Mouse (Mus musculus): ENCODE data around the gene Mrps21. TPM values are rescaled to one million over a fixed set of nuclear protein-coding genes. Genes with fewer than 3 reads are reported as not detected.

Gene Mrps21
- polyA plus RNA-seq, 1 experiment: 51.8 TPM

DNA sequence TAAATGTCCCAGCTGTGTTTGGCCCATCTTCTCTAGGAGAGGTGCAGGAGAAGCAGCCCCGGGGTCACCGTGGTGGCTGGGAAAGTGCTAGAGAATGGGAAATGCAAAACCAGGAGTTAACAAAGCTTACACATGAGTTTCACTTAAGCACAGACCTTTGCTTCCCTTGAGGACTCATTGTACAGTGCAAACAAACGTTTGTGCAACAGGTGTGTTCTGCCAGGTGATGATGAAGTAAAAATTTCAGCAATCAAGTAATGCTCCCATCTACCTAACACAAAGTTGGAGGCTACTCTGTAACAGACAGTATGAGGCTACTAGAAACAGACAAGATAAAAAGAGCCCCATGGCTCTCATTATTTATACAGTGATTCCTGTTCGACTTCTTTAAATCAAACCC is 7.7 kb upstream of the Mrps21 start:
- H3K4me1 ChIP-seq (ENCODE audit: control insufficient read depth, insufficient read depth, insufficient read length, low read length): peaks cover 6% of the 10 kb centered on the region; the same call in 1 of the 2 replicates
- TF ChIP-seq CTCF (IDR thresholded peaks at IDR 0.05; ENCODE audit: extremely low read depth, insufficient read length, insufficient replicate concordance, low read depth, low read length): no peak
- 69% methylated on average over 4 of the region's 4 CpGs for WGBS
- no peak overlapping the region for H3K27ac ChIP-seq (ENCODE audit: insufficient read depth, low read depth, low read length)
- H3K36me3 ChIP-seq (ENCODE audit: control insufficient read depth, insufficient read depth, low read length): peaks cover 1% of the 10 kb centered on the region; the same call in 1 of the 2 replicates
- no peaks in the 10 kb centered on the region for H3K27me3 ChIP-seq (ENCODE audit: control insufficient read depth, insufficient read depth, low read length)
- no peak overlapping the region for H3K4me3 ChIP-seq (ENCODE audit: low read depth, low read length)

DNA sequence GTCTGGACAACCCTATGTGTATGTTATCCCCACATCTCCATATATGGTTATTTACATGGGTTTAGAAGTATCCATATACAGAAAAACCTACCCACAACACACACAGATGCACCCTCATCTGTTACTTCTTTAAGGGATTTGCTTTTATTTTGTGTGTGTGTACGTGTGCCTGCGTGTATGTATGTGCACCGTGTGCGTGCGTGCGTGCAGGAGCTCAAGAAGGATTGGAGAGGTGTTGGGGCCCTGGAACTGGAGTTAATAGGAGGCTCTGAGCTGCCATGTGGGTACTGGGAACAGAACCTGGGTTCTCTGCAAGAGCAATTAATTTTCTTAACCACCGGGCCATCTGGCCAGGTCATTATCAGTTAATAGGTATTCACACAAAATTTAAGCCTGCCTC is 729 bp upstream of the Mrps21 start:
- 18% methylated on average over 7 of the region's 7 CpGs for WGBS
- H3K27ac ChIP-seq (ENCODE audit: insufficient read depth, low read depth, low read length): no peak overlapping the region
- no peaks in the 10 kb centered on the region for H3K27me3 ChIP-seq (ENCODE audit: control insufficient read depth, insufficient read depth, low read length)

DNA sequence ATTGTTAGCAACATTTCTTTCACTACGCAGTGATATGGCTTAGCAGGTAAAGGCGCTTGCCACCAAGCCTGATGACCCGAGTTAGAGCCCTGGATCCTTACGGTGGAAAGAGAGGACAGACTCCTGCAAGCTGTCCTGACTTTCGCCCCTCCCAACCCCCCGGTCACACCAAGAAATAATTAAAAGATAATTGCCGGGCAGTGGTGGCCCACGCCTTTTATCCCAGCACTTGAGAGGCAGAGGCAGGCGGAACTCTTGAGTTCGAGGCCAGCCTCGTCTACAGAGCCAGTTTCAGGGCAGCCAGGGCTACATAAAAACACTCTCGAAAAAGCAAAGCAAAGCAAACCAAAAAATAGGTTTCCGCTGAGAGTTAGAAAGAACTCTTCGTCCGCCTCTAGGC is 343 bp downstream of the Mrps21 start:
- no peaks in the 10 kb centered on the region for H3K27me3 ChIP-seq (ENCODE audit: control insufficient read depth, insufficient read depth, low read length)
- H3K36me3 ChIP-seq (ENCODE audit: control insufficient read depth, insufficient read depth, low read length): peaks cover 10% of the 10 kb centered on the region
- no peaks in the 10 kb centered on the region; the same call in 1 of the 2 replicates for H3K4me1 ChIP-seq (ENCODE audit: control insufficient read depth, insufficient read depth, insufficient read length, low read length)
- peak overlapping the region; percentile 79 for H3K27ac ChIP-seq (ENCODE audit: insufficient read depth, low read depth, low read length)
- no peak for TF ChIP-seq CTCF (IDR thresholded peaks at IDR 0.05; ENCODE audit: extremely low read depth, insufficient read length, insufficient replicate concordance, low read depth, low read length)
- no peak for TF ChIP-seq POLR2A (IDR thresholded peaks at IDR 0.05; ENCODE audit: low read depth, low read length)
- H3K4me3 ChIP-seq (ENCODE audit: low read depth, low read length): peak overlapping the region; percentile 84
- whole genome bisulfite sequencing: 3% methylated on average over 15 of the region's 15 CpGs

More for the DNA sequence above, 729 bp upstream of the Mrps21 start:
- TF ChIP-seq CTCF (IDR thresholded peaks at IDR 0.05; ENCODE audit: extremely low read depth, insufficient read length, insufficient replicate concordance, low read depth, low read length): no peak
- no peak for TF ChIP-seq POLR2A (IDR thresholded peaks at IDR 0.05; ENCODE audit: low read depth, low read length)
- H3K4me1 ChIP-seq (ENCODE audit: control insufficient read depth, insufficient read depth, insufficient read length, low read length): no peaks in the 10 kb centered on the region; the same call in 1 of the 2 replicates
- peaks cover 9% of the 10 kb centered on the region for H3K36me3 ChIP-seq (ENCODE audit: control insufficient read depth, insufficient read depth, low read length)
- H3K4me3 ChIP-seq (ENCODE audit: low read depth, low read length): peak overlapping the region; percentile 45

DNA sequence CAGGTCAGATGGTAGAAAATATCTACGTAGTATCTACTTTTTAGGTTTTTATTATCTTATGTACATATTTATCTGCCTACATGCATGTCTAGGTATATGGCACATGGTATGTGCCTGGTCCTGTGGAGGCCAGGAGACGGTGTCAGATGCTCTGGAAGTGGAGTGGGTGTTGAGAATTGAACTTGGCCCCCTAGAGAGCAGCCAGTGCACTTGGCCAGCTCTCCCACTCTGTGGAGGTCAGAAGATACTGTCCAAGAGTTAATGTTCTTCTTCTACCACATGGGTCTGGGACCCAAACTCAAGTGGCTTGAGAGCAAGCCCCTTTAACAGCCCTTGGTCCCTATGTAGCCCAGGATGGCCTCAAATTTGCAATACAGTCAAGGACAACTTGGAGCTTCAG is 3.9 kb downstream of the Mrps21 start:
- no peak for TF ChIP-seq CTCF (IDR thresholded peaks at IDR 0.05; ENCODE audit: extremely low read depth, insufficient read length, insufficient replicate concordance, low read depth, low read length)
- no peak for TF ChIP-seq POLR2A (IDR thresholded peaks at IDR 0.05; ENCODE audit: low read depth, low read length)
- Histone ChIP-seq H3K27me3 (ENCODE audit: control insufficient read depth, insufficient read depth, low read length) (no peaks in the 10 kb centered on the region), H3K4me3 (ENCODE audit: low read depth, low read length) (no peak overlapping the region), H3K4me1 (ENCODE audit: control insufficient read depth, insufficient read depth, insufficient read length, low read length) (no peaks in the 10 kb centered on the region; the same call in 1 of the 2 replicates), H3K27ac (ENCODE audit: insufficient read depth, low read depth, low read length) (no peak overlapping the region), H3K36me3 (ENCODE audit: control insufficient read depth, insufficient read depth, low read length) (peaks cover 27% of the 10 kb centered on the region)
- 92% methylated on average over 2 of the region's 2 CpGs for WGBS

DNA sequence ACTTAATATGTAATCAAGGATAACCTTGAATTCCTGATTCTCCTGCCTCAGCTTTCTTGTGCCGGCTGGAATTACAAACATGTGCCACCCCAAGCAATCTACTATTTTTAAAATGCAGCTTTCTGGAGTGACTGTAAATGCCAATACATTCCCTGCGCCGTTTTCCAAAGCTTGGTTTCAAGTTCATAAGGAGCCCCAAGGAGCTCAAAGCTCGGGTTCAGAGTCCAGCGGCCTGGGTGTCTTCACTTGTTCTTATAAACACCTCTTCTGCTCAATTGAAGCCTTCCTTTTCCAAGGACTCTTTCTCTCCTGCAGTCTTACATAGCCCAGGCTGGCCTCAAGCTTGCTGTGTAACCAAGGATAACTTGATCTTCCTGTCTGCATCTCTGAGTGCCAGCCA is 5.2 kb downstream of the Mrps21 start:
- Histone ChIP-seq H3K36me3 (ENCODE audit: control insufficient read depth, insufficient read depth, low read length) (peaks cover 27% of the 10 kb centered on the region), H3K27ac (ENCODE audit: insufficient read depth, low read depth, low read length) (no peak overlapping the region), H3K27me3 (ENCODE audit: control insufficient read depth, insufficient read depth, low read length) (no peaks in the 10 kb centered on the region), H3K4me1 (ENCODE audit: control insufficient read depth, insufficient read depth, insufficient read length, low read length) (no peaks in the 10 kb centered on the region), H3K4me3 (ENCODE audit: low read depth, low read length) (no peak overlapping the region)
- no peak for TF ChIP-seq CTCF (IDR thresholded peaks at IDR 0.05; ENCODE audit: extremely low read depth, insufficient read length, insufficient replicate concordance, low read depth, low read length)
- TF ChIP-seq POLR2A (IDR thresholded peaks at IDR 0.05; ENCODE audit: low read depth, low read length): no peak
- WGBS: 77% methylated on average over 5 of the region's 5 CpGs

DNA sequence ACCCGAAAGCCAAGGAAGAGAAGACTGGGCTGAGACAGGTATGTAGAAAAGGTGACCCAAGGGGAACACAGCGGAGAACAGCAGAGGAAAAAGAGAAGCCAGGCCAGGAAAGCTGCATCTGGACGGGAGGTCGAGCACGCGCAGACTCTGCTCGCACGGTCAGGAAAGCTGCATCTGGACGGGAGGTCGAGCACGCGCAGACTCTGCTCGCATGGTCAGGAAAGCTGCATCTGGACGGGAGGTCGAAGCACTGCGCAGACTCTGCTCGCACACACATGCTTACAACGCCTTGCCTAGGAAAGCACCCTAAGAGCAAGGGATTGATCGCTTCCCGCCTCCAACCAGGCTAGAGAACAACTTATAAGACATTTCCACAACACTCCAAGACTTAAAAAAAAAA is 5.7 kb downstream of the Mrps21 start:
- Histone ChIP-seq H3K4me3 (ENCODE audit: low read depth, low read length) (no peak overlapping the region), H3K27ac (ENCODE audit: insufficient read depth, low read depth, low read length) (no peak overlapping the region), H3K4me1 (ENCODE audit: control insufficient read depth, insufficient read depth, insufficient read length, low read length) (no peaks in the 10 kb centered on the region), H3K27me3 (ENCODE audit: control insufficient read depth, insufficient read depth, low read length) (no peaks in the 10 kb centered on the region), H3K36me3 (ENCODE audit: control insufficient read depth, insufficient read depth, low read length) (peaks cover 27% of the 10 kb centered on the region)
- 92% methylated on average over 20 of the region's 20 CpGs for WGBS
- TF ChIP-seq CTCF (IDR thresholded peaks at IDR 0.05; ENCODE audit: extremely low read depth, insufficient read length, insufficient replicate concordance, low read depth, low read length) (no peak), POLR2A (IDR thresholded peaks at IDR 0.05; ENCODE audit: low read depth, low read length) (no peak)

DNA sequence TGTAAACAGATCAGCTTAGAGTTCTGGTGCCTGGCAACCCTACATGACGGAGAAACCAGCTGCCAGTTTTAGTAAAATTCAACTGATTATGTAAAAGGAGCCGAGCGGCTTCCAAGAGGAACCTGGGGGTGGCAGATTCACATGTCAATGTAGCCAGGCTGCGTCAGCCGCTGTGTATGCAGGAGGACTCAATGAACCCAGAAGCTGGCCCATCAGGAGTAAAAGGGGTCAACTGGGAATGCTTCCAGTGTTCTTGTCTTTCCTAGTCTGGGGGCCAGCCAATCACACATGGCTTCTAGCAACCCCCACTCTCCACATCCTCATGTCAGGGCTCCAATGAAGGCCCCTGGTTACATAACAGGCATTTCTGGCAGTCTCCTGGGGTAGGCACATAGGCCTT is 6.3 kb downstream of the Mrps21 start:
- Histone ChIP-seq H3K27ac (ENCODE audit: insufficient read depth, low read depth, low read length) (no peak overlapping the region), H3K36me3 (ENCODE audit: control insufficient read depth, insufficient read depth, low read length) (peaks cover 27% of the 10 kb centered on the region), H3K27me3 (ENCODE audit: control insufficient read depth, insufficient read depth, low read length) (no peaks in the 10 kb centered on the region), H3K4me1 (ENCODE audit: control insufficient read depth, insufficient read depth, insufficient read length, low read length) (no peaks in the 10 kb centered on the region), H3K4me3 (ENCODE audit: low read depth, low read length) (no peak overlapping the region)
- no peak for TF ChIP-seq POLR2A (IDR thresholded peaks at IDR 0.05; ENCODE audit: low read depth, low read length)
- TF ChIP-seq CTCF (IDR thresholded peaks at IDR 0.05; ENCODE audit: extremely low read depth, insufficient read length, insufficient replicate concordance, low read depth, low read length): no peak
- WGBS: 97% methylated on average over 5 of the region's 5 CpGs

DNA sequence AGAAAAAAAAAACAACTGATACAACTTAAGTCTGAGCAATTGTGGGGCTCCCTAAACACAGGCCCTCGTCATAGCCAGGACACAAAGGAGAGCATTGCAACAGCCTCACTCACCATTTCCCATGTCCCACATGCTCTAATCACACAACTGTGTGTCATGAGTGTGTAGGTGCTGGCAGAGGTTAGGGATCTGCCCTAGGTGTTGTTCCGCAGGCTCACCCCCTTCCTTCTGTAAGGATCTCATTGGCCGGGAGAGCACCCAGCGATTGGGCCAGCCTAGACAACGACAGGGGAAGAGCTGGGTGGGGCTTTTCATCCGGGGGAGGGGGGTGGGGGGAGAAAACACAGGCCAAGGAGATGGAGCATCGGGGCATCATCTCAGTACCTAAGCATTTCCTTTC is 7.7 kb downstream of the Mrps21 start:
- 70% methylated on average over 7 of the region's 7 CpGs for WGBS
- H3K4me3 ChIP-seq (ENCODE audit: low read depth, low read length): no peak overlapping the region
- no peak for TF ChIP-seq CTCF (IDR thresholded peaks at IDR 0.05; ENCODE audit: extremely low read depth, insufficient read length, insufficient replicate concordance, low read depth, low read length)
- no peak for TF ChIP-seq POLR2A (IDR thresholded peaks at IDR 0.05; ENCODE audit: low read depth, low read length)
- H3K27ac ChIP-seq (ENCODE audit: insufficient read depth, low read depth, low read length): no peak overlapping the region
- peaks cover 24% of the 10 kb centered on the region for H3K36me3 ChIP-seq (ENCODE audit: control insufficient read depth, insufficient read depth, low read length)
- no peaks in the 10 kb centered on the region for H3K27me3 ChIP-seq (ENCODE audit: control insufficient read depth, insufficient read depth, low read length)
- H3K4me1 ChIP-seq (ENCODE audit: control insufficient read depth, insufficient read depth, insufficient read length, low read length): no peaks in the 10 kb centered on the region

Data from small intestine, adult 2 months (tissue).